Mouse (Mus musculus) liver, embryonic 11.5 days (tissue): Measurements from ENCODE around the gene Gm49378. TPM values are rescaled to one million over a fixed set of nuclear protein-coding genes. Genes with fewer than 3 reads are reported as not detected.

Experiments used
- ATAC-seq: fragments of 200-750 bp; cut with Nextera tagmentation; replicated peaks from 2 replicates; pipeline ENCODE4 v1.8.0; 2017; ENCODE audit warnings: moderate number of reproducible peaks, mild to moderate bottlenecking, moderate TSS enrichment, moderate library complexity; ENCODE audit not compliant: low FRiP score
- DNase-seq: peaks from one replicate; pipeline ENCODE4 v3.0.0-alpha.2; 2017; ENCODE audit warnings: low spot score
- H3K27ac ChIP-seq: fragments of 300-500 bp; sonication (generic); 2 replicates; pipeline ENCODE4 v1.5.1; 2014; ENCODE audit warnings: mild to moderate bottlenecking, low read depth, low read length, control low read depth
- H3K27me3 ChIP-seq: fragments of 300-500 bp; sonication (generic); replicated peaks from 2 replicates; pipeline ENCODE4 v1.6.1; 2014; ENCODE audit warnings: low read length, mixed read lengths; ENCODE audit not compliant: control insufficient read depth, insufficient read depth
- H3K36me3 ChIP-seq: fragments of 300-500 bp; sonication (generic); 2 replicates; pipeline ENCODE4 v1.6.1; 2014; ENCODE audit warnings: mild to moderate bottlenecking, low read length, moderate library complexity, mixed read lengths; ENCODE audit not compliant: control insufficient read depth, insufficient read depth
- H3K4me1 ChIP-seq: fragments of 300-500 bp; sonication (generic); replicated peaks from 2 replicates; pipeline ENCODE4 v1.6.1; 2014; ENCODE audit warnings: low read length, mixed read lengths; ENCODE audit not compliant: control insufficient read depth, insufficient read depth
- H3K4me2 ChIP-seq: fragments of 300-500 bp; sonication (generic); 2 replicates; pipeline ENCODE4 v1.6.1; 2014; ENCODE audit warnings: mild to moderate bottlenecking, control low read depth, moderate library complexity
- H3K4me3 ChIP-seq: fragments of 300-500 bp; sonication (generic); 2 replicates; pipeline ENCODE4 v1.5.1; 2014; ENCODE audit warnings: low read depth, low read length, control low read depth
- H3K9ac ChIP-seq: fragments of 300-500 bp; sonication (generic); 2 replicates; pipeline ENCODE4 v1.6.1; 2014; ENCODE audit warnings: low read depth, low read length, control low read depth
- H3K9me3 ChIP-seq: fragments of 300-500 bp; sonication (generic); 2 replicates; pipeline ENCODE4 v1.6.1; 2016; ENCODE audit warnings: low read length, inconsistent platforms, mixed read lengths; ENCODE audit not compliant: control insufficient read depth
- WGBS: fragments of 180-500 bp; shearing (Covaris S2); extraction: QIAGEN DNeasy Blood & Tissue Kit; methylation state at CpG from one replicate; pipeline ENCODE4 v1.1.7; 2014; 5-methylcytosine and 5-hydroxymethylcytosine counted together
- polyA plus RNA-seq: library from polyadenylated mRNA; unstranded; fragments of >200 nt; fragmentation: Nextera tagmentation; extraction: Ambion mirVana; gene quantifications from 2 replicates; pipeline ENCODE4 v1.2.1, GENCODE M21; 2014

Gm49378 gene
- polyA plus RNA-seq, 1 experiment from 2014 or later: 2.7 TPM

DNA sequence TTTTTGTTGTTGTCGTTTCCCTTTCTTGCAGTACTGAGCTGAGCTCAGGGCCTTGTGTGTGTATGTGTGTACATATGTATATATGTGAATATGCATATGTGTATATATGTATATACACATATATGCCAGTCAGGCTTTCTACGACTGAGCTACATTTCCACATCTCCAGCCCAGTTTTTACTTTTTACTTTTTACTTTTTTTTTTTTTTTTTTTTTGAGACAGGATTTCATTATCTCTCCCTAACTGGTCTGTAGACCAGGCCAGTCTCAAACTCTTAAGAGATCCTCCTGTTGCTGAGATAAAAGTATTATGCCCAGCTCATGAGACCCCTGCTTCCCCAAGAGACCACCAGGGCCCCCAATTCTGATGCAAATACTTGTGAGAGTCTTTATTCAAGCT is 20.9 kb downstream of the Gm49378 start:
- no peak for ATAC-seq
- Histone ChIP-seq H3K4me1 (peaks cover 17% of the 10 kb centered on the region), H3K4me2 (no peak overlapping the region), H3K27me3 (no peaks in the 10 kb centered on the region), H3K4me3 (no peak overlapping the region), H3K9me3 (no peaks in the 10 kb centered on the region), H3K9ac (no peak overlapping the region), H3K27ac (no peak overlapping the region), H3K36me3 (no peaks in the 10 kb centered on the region)
- WGBS: 72% methylated on average over 2 of the region's 2 CpGs
- no peak for DNase-seq

DNA sequence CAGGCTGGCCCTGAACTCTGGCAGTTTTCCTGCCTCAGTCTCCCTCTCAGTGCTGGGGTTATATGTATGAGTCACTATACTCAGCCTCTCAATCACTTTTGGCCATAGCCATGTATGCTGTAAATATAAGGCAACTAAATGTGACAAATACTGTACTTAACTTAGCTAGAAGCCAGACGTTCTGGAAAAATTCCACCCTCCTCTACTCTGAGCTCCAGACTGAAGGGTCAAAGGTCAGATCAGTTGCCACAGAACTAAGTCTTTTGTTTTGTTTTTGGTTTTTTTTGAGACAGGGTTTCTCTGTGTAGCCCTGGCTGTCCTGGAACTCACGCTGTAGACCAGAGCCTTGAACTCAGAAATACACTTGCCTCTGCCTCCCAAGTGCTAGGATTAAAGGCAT is 21.8 kb downstream of the Gm49378 start:
- no peak overlapping the region for H3K4me3 ChIP-seq
- H3K27ac ChIP-seq: no peak overlapping the region
- no peaks in the 10 kb centered on the region for H3K9me3 ChIP-seq
- no peak for DNase-seq
- H3K36me3 ChIP-seq: no peaks in the 10 kb centered on the region
- no peak for ATAC-seq
- H3K4me1 ChIP-seq: peaks cover 16% of the 10 kb centered on the region
- no peaks in the 10 kb centered on the region for H3K27me3 ChIP-seq
- no peak overlapping the region for H3K9ac ChIP-seq
- 56% methylated on average over 2 of the region's 2 CpGs for WGBS
- H3K4me2 ChIP-seq: no peak overlapping the region

DNA sequence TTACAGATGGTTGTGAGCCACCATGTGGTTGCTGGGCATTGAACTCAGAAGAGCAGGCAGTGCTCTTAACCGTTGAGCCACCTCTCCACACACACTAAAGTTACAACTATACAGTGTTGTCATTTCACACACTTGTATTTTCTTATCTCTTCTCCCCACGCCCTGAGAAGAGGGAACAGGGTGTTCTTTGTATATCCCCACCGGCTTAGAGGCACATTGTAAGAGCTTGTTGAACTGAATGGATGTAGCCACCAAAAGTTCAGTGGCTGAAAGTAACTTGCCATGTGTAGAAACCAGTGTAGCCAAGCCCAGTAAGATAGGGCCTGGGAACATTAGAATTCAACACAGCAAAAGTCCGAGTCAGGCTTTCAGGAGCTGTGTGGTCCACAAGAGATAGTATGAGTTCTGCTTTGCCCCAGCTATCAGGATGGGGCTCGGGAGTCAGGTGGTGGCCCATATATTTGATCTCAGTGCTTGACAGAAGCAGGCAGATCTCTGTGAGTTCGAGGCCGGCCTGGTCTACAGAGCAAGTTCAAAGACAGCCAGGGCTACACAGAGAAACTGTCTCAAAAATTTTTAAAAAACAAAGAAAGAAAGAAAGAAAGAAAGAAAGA is 23.0 kb downstream of the Gm49378 start:
- H3K4me1 ChIP-seq: peaks cover 16% of the 10 kb centered on the region
- WGBS: 51% methylated on average over 7 of the region's 7 CpGs
- H3K9me3 ChIP-seq: no peaks in the 10 kb centered on the region
- no peaks in the 10 kb centered on the region for H3K27me3 ChIP-seq
- 0 out of 2 replicates have a peak overlapping the region, but pooled peaks have one; percentile 12 for H3K4me2 ChIP-seq
- no peak overlapping the region for H3K9ac ChIP-seq
- ATAC-seq: peak; percentile 85
- DNase-seq: no peak
- H3K27ac ChIP-seq: peak overlapping the region; percentile 92
- no peak overlapping the region for H3K4me3 ChIP-seq
- peaks cover 3% of the 10 kb centered on the region; the same call in 1 of the 2 replicates for H3K36me3 ChIP-seq

DNA sequence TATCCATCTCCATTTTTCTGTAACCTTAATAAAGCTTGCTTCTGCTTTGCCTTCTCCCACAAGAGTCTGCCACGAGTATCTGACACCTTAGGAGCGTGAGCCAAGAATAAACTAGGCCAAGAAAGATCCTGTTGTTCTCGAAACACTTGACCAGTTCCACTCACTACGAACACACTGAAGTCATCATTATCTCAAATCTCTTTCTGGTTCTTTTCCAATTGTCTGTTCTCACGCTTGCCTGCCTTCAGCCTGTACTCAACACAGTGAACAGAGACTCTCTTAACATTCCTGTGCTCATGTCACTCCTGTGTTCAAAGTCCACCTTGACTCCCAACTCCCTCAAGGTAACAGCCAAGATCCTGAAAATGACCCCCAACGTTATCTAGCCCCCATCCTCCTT is 24.3 kb downstream of the Gm49378 start:
- Histone ChIP-seq H3K4me3 (no peak overlapping the region), H3K36me3 (peaks cover 8% of the 10 kb centered on the region), H3K27ac (peak overlapping the region; percentile 61), H3K4me2 (no peak overlapping the region), H3K9me3 (no peaks in the 10 kb centered on the region), H3K4me1 (peaks cover 10% of the 10 kb centered on the region), H3K9ac (no peak overlapping the region), H3K27me3 (no peaks in the 10 kb centered on the region)
- DNase-seq (no peak), ATAC-seq (no peak)
- 75% methylated on average over 6 of the region's 6 CpGs for WGBS

DNA sequence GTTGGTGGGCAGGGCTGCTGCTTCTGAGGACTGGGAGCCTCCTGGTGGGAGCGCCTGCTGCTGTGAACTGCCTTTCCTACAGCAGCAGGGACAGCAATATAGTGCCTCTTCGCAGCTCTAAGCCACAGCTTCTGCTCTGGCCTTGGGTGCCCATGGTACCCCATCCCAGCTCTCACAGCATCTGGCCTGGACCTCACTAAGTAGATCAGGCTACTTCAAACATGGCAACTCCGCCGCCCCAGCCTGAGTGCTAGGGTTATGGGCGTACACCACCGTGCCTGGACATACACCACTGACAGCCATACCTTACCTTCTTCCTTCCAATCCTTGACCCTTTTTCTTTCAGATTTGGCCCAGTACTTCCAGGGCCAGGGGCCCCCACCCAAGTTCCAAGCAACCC is 29.4 kb downstream of the Gm49378 start:
- no peak for DNase-seq
- ATAC-seq: no peak
- no peak overlapping the region for H3K27ac ChIP-seq
- no peaks in the 10 kb centered on the region for H3K27me3 ChIP-seq
- H3K4me1 ChIP-seq: peaks cover 17% of the 10 kb centered on the region
- no peak overlapping the region for H3K9ac ChIP-seq
- H3K36me3 ChIP-seq: peaks cover 28% of the 10 kb centered on the region
- no peak overlapping the region for H3K4me3 ChIP-seq
- no peak overlapping the region for H3K4me2 ChIP-seq
- 90% methylated on average over 6 of the region's 6 CpGs for WGBS
- H3K9me3 ChIP-seq: no peaks in the 10 kb centered on the region

DNA sequence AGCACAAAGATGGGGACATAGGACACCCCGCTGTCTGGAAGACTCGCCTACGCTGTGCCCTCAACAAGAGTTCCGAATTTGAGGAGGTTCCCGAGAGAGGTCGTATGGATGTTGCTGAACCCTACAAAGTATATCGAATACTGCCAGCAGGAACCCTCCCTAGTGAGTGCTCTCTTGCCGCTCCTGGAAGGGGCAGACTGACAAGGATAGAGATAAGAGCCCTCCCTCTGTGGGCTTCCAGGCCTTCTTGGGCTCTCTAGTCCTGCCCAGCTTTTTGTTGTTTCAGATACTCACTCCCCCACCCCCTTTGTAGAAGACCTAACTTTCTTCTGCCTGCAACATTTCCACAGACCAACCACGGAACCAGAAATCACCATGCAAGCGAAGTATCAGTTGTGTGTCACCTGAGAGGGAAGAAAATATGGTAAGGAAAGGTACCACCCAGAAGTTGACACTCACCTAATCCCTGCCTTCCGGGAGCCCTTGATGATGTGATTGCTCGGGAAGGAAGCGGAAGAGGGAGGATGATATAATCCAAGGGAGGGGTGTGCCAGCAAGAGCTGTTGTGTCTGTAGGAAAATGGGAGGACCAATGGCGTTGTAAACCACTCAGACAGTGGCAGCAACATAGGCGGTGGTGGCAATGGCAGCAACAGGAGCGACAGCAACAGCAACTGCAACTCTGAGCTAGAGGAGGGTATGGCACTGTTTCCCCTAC is 31.8 kb downstream of the Gm49378 start:
- Histone ChIP-seq H3K9ac (peak overlapping the region; percentile 46; the same call in 1 of the 2 replicates), H3K4me1 (peaks cover 19% of the 10 kb centered on the region), H3K4me2 (peak overlapping the region; percentile 42), H3K4me3 (peak overlapping the region; percentile 10; the same call in 1 of the 2 replicates), H3K9me3 (no peaks in the 10 kb centered on the region), H3K27ac (peak overlapping the region; percentile 43), H3K27me3 (no peaks in the 10 kb centered on the region), H3K36me3 (peaks cover 42% of the 10 kb centered on the region)
- 82% methylated on average over 16 of the region's 16 CpGs for WGBS
- ATAC-seq: no peak
- DNase-seq: no peak

DNA sequence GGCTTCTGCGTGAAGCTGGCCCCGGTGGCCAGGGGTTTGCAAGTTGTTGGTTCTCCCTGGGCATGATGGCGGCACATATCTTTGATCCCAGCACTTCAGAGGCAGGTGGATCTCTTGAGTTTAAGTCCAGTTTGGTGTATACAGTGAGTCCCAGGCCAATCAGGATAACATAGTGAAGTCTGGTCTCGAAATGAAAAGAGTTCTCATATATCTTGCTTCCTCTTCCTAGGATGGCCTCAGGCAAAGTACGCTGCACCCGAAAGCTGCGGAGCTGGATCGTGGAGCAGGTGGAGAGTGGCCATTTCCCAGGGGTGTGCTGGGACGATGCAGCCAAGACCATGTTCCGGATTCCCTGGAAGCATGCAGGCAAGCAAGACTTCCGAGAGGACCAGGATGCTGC is 32.9 kb downstream of the Gm49378 start:
- ATAC-seq (no peak), DNase-seq (no peak)
- Histone ChIP-seq H3K9ac (peak overlapping the region; percentile 68), H3K4me2 (peak overlapping the region; percentile 78), H3K4me1 (peaks cover 19% of the 10 kb centered on the region), H3K27me3 (no peaks in the 10 kb centered on the region), H3K4me3 (peak overlapping the region; percentile 60), H3K36me3 (peaks cover 40% of the 10 kb centered on the region), H3K27ac (peak overlapping the region; percentile 83; the same call in 1 of the 2 replicates), H3K9me3 (no peaks in the 10 kb centered on the region)
- WGBS: 88% methylated on average over 11 of the region's 11 CpGs

DNA sequence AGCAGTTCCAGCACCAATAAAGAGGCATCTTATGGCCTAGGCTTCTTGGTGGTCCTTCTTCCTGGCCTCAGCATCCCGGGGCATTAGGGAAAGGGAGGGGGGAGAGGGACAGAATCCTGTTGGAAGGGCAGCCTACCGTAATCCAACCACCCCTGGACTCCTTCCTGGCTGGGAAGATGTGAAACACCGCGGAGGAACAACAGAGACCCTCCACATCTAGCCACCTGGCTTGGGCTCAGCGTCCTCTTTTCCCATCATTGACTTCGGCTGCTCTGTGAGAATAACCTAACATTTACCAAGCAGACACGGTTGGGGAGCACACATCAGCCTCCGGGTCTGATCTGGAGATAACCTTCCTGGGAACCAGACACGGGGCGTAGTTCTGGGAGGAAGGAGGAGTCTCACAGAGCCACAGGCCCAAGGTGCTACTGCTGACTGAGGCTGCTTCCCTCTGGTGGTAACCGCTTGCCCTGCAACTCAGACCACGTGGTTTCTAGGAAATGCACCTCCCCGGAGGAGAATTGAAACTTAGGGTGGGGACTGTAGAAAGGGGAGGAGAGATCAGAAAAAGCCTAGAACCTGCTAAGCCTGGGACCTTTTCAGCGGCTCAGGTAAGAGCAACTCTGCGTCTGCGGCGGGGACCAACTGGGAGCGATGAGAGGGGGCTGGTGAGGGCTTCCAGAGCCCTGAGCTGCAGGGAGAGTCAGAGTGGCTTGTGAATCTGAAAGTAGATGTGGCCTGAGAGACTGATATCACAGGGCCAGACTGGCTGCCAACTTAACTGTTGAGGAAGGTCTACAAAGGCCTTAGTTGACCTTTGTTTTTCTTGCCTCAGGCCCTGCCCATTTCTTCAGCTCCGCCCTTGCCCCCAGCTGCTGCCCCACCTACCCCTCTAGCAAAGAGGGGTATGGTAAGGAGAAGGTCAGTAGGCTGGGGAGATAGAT is 33.8 kb downstream of the Gm49378 start:
- peaks cover 46% of the 10 kb centered on the region for H3K36me3 ChIP-seq
- no peaks in the 10 kb centered on the region for H3K27me3 ChIP-seq
- 17% methylated on average over 19 of the region's 19 CpGs for WGBS

More for the DNA sequence above, 33.8 kb downstream of the Gm49378 start:
- peak overlapping the region; percentile 78 for H3K4me2 ChIP-seq
- H3K9ac ChIP-seq: peak overlapping the region; percentile 68
- peak overlapping the region; percentile 60 for H3K4me3 ChIP-seq
- ATAC-seq (peak; percentile 94), DNase-seq (peak; percentile 82)
- H3K27ac ChIP-seq: peak overlapping the region; percentile 83
- H3K4me1 ChIP-seq: peaks cover 19% of the 10 kb centered on the region
- no peaks in the 10 kb centered on the region for H3K9me3 ChIP-seq
